Mouse (Mus musculus) liver, embryonic 15.5 days (tissue): ENCODE results near the gene Tmprss13. TPM values are rescaled to one million over a fixed set of nuclear protein-coding genes. Genes with fewer than 3 reads are reported as not detected.

Experiments used
- ATAC-seq: fragments of 200-750 bp; cut with Nextera tagmentation; 2 replicates; pipeline ENCODE4 v1.8.0; 2017; ENCODE audit warnings: moderate number of reproducible peaks, mild to moderate bottlenecking, moderate library complexity; ENCODE audit not compliant: insufficient read depth
- H3K27ac ChIP-seq: fragments of 300-500 bp; sonication (generic); replicated peaks from 2 replicates; pipeline ENCODE4 v1.5.1; 2015; ENCODE audit warnings: mild to moderate bottlenecking, inconsistent platforms
- H3K27me3 ChIP-seq: fragments of 300-500 bp; sonication (generic); 2 replicates; pipeline ENCODE4 v1.6.1; 2015; ENCODE audit warnings: mild to moderate bottlenecking, inconsistent platforms
- H3K36me3 ChIP-seq: fragments of 300-500 bp; sonication (generic); replicated peaks from 2 replicates; pipeline ENCODE4 v1.6.1; 2015; ENCODE audit warnings: moderate library complexity, mild to moderate bottlenecking, inconsistent platforms
- H3K4me1 ChIP-seq: fragments of 300-500 bp; sonication (generic); replicated peaks from 2 replicates; pipeline ENCODE4 v1.6.1; 2015; ENCODE audit warnings: inconsistent platforms
- H3K4me2 ChIP-seq: fragments of 300-500 bp; sonication (generic); 2 replicates; pipeline ENCODE4 v1.6.1; 2015; ENCODE audit warnings: moderate library complexity, mild to moderate bottlenecking, inconsistent platforms
- H3K4me3 ChIP-seq: fragments of 300-500 bp; sonication (generic); replicated peaks from 2 replicates; pipeline ENCODE4 v1.5.1; 2015; ENCODE audit warnings: mild to moderate bottlenecking, inconsistent platforms
- H3K9ac ChIP-seq: fragments of 300-500 bp; sonication (generic); 2 replicates; pipeline ENCODE4 v1.6.1; 2015; ENCODE audit warnings: moderate library complexity, mild to moderate bottlenecking, inconsistent platforms
- H3K9me3 ChIP-seq: fragments of 300-500 bp; sonication (generic); replicated peaks from 2 replicates; pipeline ENCODE4 v1.6.1; 2016; ENCODE audit warnings: inconsistent platforms
- WGBS: fragments of 180-500 bp; shearing (Covaris S2); methylation state at CpG from one replicate; pipeline ENCODE4 v1.1.7; 2015; ENCODE audit warnings: mixed read lengths; ENCODE audit not compliant: insufficient replicate concordance; 5-methylcytosine and 5-hydroxymethylcytosine counted together
- polyA plus RNA-seq: library from polyadenylated mRNA; unstranded; fragments of >200 nt; fragmentation: Nextera tagmentation; extraction: Ambion mirVana; gene quantifications from 2 replicates; pipeline ENCODE4 v1.2.1, GENCODE M21; 2015

Tmprss13 gene
- polyA plus RNA-seq, 1 experiment from 2014 or later: not detected

GRCm38 (mm10) chr9:45329577-45329976 is 10.7 kb downstream of the Tmprss13 start:
- Histone ChIP-seq H3K27me3 (no peaks in the 10 kb centered on the region), H3K4me2 (no peak overlapping the region), H3K27ac (no peak overlapping the region), H3K4me1 (no peaks in the 10 kb centered on the region), H3K9ac (no peak overlapping the region), H3K9me3 (no peaks in the 10 kb centered on the region), H3K36me3 (no peaks in the 10 kb centered on the region), H3K4me3 (no peak overlapping the region)
- ATAC-seq: no peak
- 73% methylated on average over 6 of the region's 6 CpGs for WGBS

GRCm38 (mm10) chr9:45337406-45337805 is 18.5 kb downstream of the Tmprss13 start:
- H3K27ac ChIP-seq: no peak overlapping the region
- H3K4me3 ChIP-seq: no peak overlapping the region
- no peak overlapping the region for H3K4me2 ChIP-seq
- H3K4me1 ChIP-seq: no peaks in the 10 kb centered on the region
- ATAC-seq: no peak
- no peaks in the 10 kb centered on the region for H3K9me3 ChIP-seq
- 48% methylated on average over 2 of the region's 2 CpGs for WGBS
- no peak overlapping the region for H3K9ac ChIP-seq
- no peaks in the 10 kb centered on the region for H3K36me3 ChIP-seq
- H3K27me3 ChIP-seq: no peaks in the 10 kb centered on the region

- H3K4me2 ChIP-seq: no peak overlapping the region
- no peaks in the 10 kb centered on the region for H3K4me1 ChIP-seq
- no peak overlapping the region for H3K4me3 ChIP-seq
- H3K9me3 ChIP-seq: no peaks in the 10 kb centered on the region
- no peak overlapping the region for H3K27ac ChIP-seq
- 79% methylated on average over 3 of the region's 3 CpGs for WGBS
- no peak for ATAC-seq
- H3K9ac ChIP-seq: no peak overlapping the region
- no peaks in the 10 kb centered on the region for H3K27me3 ChIP-seq
- H3K36me3 ChIP-seq: no peaks in the 10 kb centered on the region
These were observed 24.2 kb downstream of the Tmprss13 start for GRCm38 (mm10) chr9:45343066-45343465.

- no peak overlapping the region for H3K4me2 ChIP-seq
- no peak overlapping the region for H3K27ac ChIP-seq
- H3K27me3 ChIP-seq: no peaks in the 10 kb centered on the region
- WGBS: 53% methylated on average over 2 of the region's 2 CpGs
- no peak overlapping the region for H3K9ac ChIP-seq
- H3K9me3 ChIP-seq: no peaks in the 10 kb centered on the region
- ATAC-seq: no peak
- H3K36me3 ChIP-seq: no peaks in the 10 kb centered on the region
- H3K4me1 ChIP-seq: no peaks in the 10 kb centered on the region
- no peak overlapping the region for H3K4me3 ChIP-seq
These were observed 26.6 kb downstream of the Tmprss13 start for GRCm38 (mm10) chr9:45345516-45345915.

GRCm38 (mm10) chr9:45346276-45346675 is 27.4 kb downstream of the Tmprss13 start:
- Histone ChIP-seq H3K4me2 (no peak overlapping the region), H3K27ac (no peak overlapping the region), H3K9ac (no peak overlapping the region), H3K4me3 (no peak overlapping the region), H3K27me3 (no peaks in the 10 kb centered on the region), H3K36me3 (no peaks in the 10 kb centered on the region), H3K4me1 (no peaks in the 10 kb centered on the region), H3K9me3 (no peaks in the 10 kb centered on the region)
- 58% methylated on average over 6 of the region's 6 CpGs for WGBS
- no peak for ATAC-seq

- 54% methylated on average over 6 of the region's 6 CpGs for WGBS
- H3K9me3 ChIP-seq: no peaks in the 10 kb centered on the region
- H3K4me1 ChIP-seq: no peaks in the 10 kb centered on the region
- H3K27ac ChIP-seq: no peak overlapping the region
- no peak overlapping the region for H3K4me3 ChIP-seq
- no peaks in the 10 kb centered on the region for H3K36me3 ChIP-seq
- H3K9ac ChIP-seq: no peak overlapping the region
- H3K27me3 ChIP-seq: no peaks in the 10 kb centered on the region
- ATAC-seq: no peak
- H3K4me2 ChIP-seq: no peak overlapping the region
These were observed 29.7 kb downstream of the Tmprss13 start for GRCm38 (mm10) chr9:45348560-45348959.

GRCm38 (mm10) chr9:45349181-45349580 is 30.3 kb downstream of the Tmprss13 start:
- no peaks in the 10 kb centered on the region for H3K4me1 ChIP-seq
- WGBS: 34% methylated on average over 4 of the region's 4 CpGs
- no peak overlapping the region for H3K27ac ChIP-seq
- H3K9ac ChIP-seq: no peak overlapping the region
- H3K4me2 ChIP-seq: no peak overlapping the region
- no peaks in the 10 kb centered on the region for H3K9me3 ChIP-seq
- no peak overlapping the region for H3K4me3 ChIP-seq
- H3K36me3 ChIP-seq: no peaks in the 10 kb centered on the region
- no peaks in the 10 kb centered on the region for H3K27me3 ChIP-seq
- no peak for ATAC-seq

- no peaks in the 10 kb centered on the region for H3K36me3 ChIP-seq
- H3K4me2 ChIP-seq: no peak overlapping the region
- no peaks in the 10 kb centered on the region for H3K27me3 ChIP-seq
- ATAC-seq: no peak
- no peak overlapping the region for H3K4me3 ChIP-seq
- no peak overlapping the region for H3K27ac ChIP-seq
- no peak overlapping the region for H3K9ac ChIP-seq
- H3K4me1 ChIP-seq: no peaks in the 10 kb centered on the region
- no peaks in the 10 kb centered on the region for H3K9me3 ChIP-seq
- WGBS: 32% methylated on average over 5 of the region's 5 CpGs
These were observed 31.0 kb downstream of the Tmprss13 start for GRCm38 (mm10) chr9:45349851-45350250.

GRCm38 (mm10) chr9:45355192-45355591 is 36.3 kb downstream of the Tmprss13 start:
- Histone ChIP-seq H3K27me3 (no peaks in the 10 kb centered on the region), H3K27ac (no peak overlapping the region), H3K36me3 (no peaks in the 10 kb centered on the region), H3K9me3 (no peaks in the 10 kb centered on the region), H3K4me2 (no peak overlapping the region), H3K9ac (no peak overlapping the region), H3K4me3 (no peak overlapping the region), H3K4me1 (no peaks in the 10 kb centered on the region)
- 56% methylated on average over 2 of the region's 2 CpGs for WGBS
- no peak for ATAC-seq

- no peak for ATAC-seq
- WGBS: 55% methylated on average over 7 of the region's 7 CpGs
These were observed 39.5 kb downstream of the Tmprss13 start for GRCm38 (mm10) chr9:45358356-45358755.

GRCm38 (mm10) chr9:45362051-45362461 is 43.2 kb downstream of the Tmprss13 start:
- H3K4me2 ChIP-seq: no peak overlapping the region
- H3K27me3 ChIP-seq: peaks cover 2% of the 10 kb centered on the region; the same call in 1 of the 2 replicates
- no peaks in the 10 kb centered on the region for H3K9me3 ChIP-seq
- no peaks in the 10 kb centered on the region for H3K4me1 ChIP-seq
- H3K36me3 ChIP-seq: no peaks in the 10 kb centered on the region
- WGBS: 40% methylated on average over 2 of the region's 2 CpGs
- H3K9ac ChIP-seq: no peak overlapping the region
- H3K27ac ChIP-seq: no peak overlapping the region
- no peak for ATAC-seq
- no peak overlapping the region for H3K4me3 ChIP-seq

More at GRCm38 (mm10) chr9:45358356-45358755, 39.5 kb downstream of the Tmprss13 start:
- Histone ChIP-seq H3K9me3 (no peaks in the 10 kb centered on the region), H3K9ac (no peak overlapping the region), H3K36me3 (no peaks in the 10 kb centered on the region), H3K27ac (no peak overlapping the region), H3K4me1 (no peaks in the 10 kb centered on the region), H3K4me2 (no peak overlapping the region), H3K27me3 (no peaks in the 10 kb centered on the region), H3K4me3 (no peak overlapping the region)

- Histone ChIP-seq H3K27me3 (peaks cover 16% of the 10 kb centered on the region), H3K9ac (no peak overlapping the region), H3K4me3 (no peak overlapping the region), H3K9me3 (no peaks in the 10 kb centered on the region), H3K4me2 (no peak overlapping the region), H3K27ac (no peak overlapping the region), H3K36me3 (no peaks in the 10 kb centered on the region), H3K4me1 (no peaks in the 10 kb centered on the region)
- WGBS: 40% methylated on average over 7 of the region's 7 CpGs
- no peak for ATAC-seq
These were observed 44.8 kb downstream of the Tmprss13 start for GRCm38 (mm10) chr9:45363639-45364214.
